Mouse (Mus musculus) cerebellum, adult 11 months (tissue): Measurements from ENCODE around the gene Lyrm4.
"Not testable (repeated sequence)": the region's sequence is repeated elsewhere in the genome, so short reads cannot be mapped to it uniquely, and the experiment has no call there.

Source experiments
- DNase-seq: peaks from one replicate; pipeline ENCODE4 v3.0.0; 2022

Lyrm4 gene

GRCm38 (mm10) chr13:35994067-35994466 is 123.3 kb downstream of the Lyrm4 start:
- DNase-seq = peak; percentile 13

- not testable (repeated sequence) for DNase-seq
These were observed 126.1 kb downstream of the Lyrm4 start for GRCm38 (mm10) chr13:35991185-35991584.

- DNase-seq = no peak
These were observed 128.0 kb downstream of the Lyrm4 start for GRCm38 (mm10) chr13:35989329-35989728.

- DNase-seq = no peak
These were observed 134.3 kb downstream of the Lyrm4 start for GRCm38 (mm10) chr13:35982985-35983384.

- DNase-seq = no peak
These were observed 136.9 kb downstream of the Lyrm4 start for GRCm38 (mm10) chr13:35980471-35980870.

GRCm38 (mm10) chr13:35976912-35977311 is 140.4 kb downstream of the Lyrm4 start:
- DNase-seq = no peak

- DNase-seq = no peak
These were observed 147.5 kb downstream of the Lyrm4 start for GRCm38 (mm10) chr13:35969829-35970228.

- DNase-seq = no peak
These were observed 147.9 kb downstream of the Lyrm4 start for GRCm38 (mm10) chr13:35969431-35969721.

- no peak for DNase-seq
These were observed 148.5 kb downstream of the Lyrm4 start for GRCm38 (mm10) chr13:35968719-35969430.

GRCm38 (mm10) chr13:35968131-35968718 is 149.1 kb downstream of the Lyrm4 start:
- no peak for DNase-seq

- no peak for DNase-seq
These were observed 149.6 kb downstream of the Lyrm4 start for GRCm38 (mm10) chr13:35967690-35968089.

GRCm38 (mm10) chr13:35963583-35963982 is 153.7 kb downstream of the Lyrm4 start:
- no peak for DNase-seq

GRCm38 (mm10) chr13:35959391-35960067 is 157.8 kb downstream of the Lyrm4 start:
- no peak for DNase-seq

- DNase-seq = no peak
These were observed 158.8 kb downstream of the Lyrm4 start, which contains the start of gene Ppp1r3g for GRCm38 (mm10) chr13:35958539-35958938. Ppp1r3g (plus strand) TSS chr13:35958839.

GRCm38 (mm10) chr13:35949814-35950455 is 167.4 kb downstream of the Lyrm4 start:
- DNase-seq = no peak

- peak; percentile 58 for DNase-seq
These were observed 169.8 kb downstream of the Lyrm4 start for GRCm38 (mm10) chr13:35947354-35948000.

- DNase-seq = no peak
These were observed 170.5 kb downstream of the Lyrm4 start for GRCm38 (mm10) chr13:35946659-35947353.

- DNase-seq = no peak
These were observed 176.4 kb downstream of the Lyrm4 start for GRCm38 (mm10) chr13:35940934-35941333.

- DNase-seq = no peak
These were observed 177.3 kb downstream of the Lyrm4 start for GRCm38 (mm10) chr13:35939871-35940665.

GRCm38 (mm10) chr13:35937991-35938390 is 179.3 kb downstream of the Lyrm4 start:
- DNase-seq = no peak
